Mouse (Mus musculus): ENCODE results near the gene Zfp385a.

Zfp385a gene

DNA sequence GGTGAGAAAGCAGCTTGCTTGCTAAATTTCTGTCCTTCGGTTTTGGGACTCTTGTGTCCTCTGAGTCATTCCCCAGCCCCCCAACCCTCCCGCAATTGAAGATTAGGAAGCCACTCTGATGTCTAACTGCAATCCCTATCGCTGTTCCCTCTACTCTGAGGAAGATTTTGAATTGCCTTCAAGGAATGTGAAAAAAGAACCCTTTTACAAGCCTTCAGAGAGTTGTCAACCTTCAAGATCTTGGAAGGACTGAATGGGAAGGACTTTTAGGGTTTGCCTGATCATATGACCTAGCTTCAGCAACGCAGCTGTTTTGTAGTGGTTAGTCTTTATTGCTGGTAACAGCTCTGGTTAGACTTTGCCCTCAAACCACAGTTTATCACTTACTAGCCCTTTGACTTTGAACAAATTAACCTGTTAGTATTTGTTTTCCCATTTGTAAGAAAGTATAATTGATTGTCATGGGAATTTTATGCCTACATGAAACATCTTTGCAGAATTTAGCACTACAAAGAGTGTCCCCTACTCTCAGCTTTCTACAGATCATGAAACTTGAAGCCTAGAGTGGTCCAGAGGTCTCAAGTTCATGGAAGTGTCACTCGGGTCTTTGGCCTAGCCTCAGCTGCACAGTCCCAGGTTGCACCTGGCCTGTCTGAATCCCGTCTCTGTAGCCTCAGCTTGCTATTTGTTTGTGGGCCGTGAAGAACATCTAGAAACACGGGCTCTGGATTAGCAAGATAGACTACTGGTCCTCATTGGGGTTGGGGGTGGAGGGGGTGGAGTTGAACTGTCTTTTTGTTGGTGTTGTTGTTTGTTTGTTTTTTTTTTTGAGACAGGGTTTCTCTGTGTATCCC is 33.9 kb downstream of the Zfp385a start:
- DNase-seq: no peak

GRCm38 (mm10) chr15:103305070-103305678 is 34.7 kb downstream of the Zfp385a start:
- peak; percentile 99 for DNase-seq

GRCm38 (mm10) chr15:103304616-103304969 is 35.3 kb downstream of the Zfp385a start:
- peak in 1 of 2 experiments; percentile 45 for DNase-seq

DNA sequence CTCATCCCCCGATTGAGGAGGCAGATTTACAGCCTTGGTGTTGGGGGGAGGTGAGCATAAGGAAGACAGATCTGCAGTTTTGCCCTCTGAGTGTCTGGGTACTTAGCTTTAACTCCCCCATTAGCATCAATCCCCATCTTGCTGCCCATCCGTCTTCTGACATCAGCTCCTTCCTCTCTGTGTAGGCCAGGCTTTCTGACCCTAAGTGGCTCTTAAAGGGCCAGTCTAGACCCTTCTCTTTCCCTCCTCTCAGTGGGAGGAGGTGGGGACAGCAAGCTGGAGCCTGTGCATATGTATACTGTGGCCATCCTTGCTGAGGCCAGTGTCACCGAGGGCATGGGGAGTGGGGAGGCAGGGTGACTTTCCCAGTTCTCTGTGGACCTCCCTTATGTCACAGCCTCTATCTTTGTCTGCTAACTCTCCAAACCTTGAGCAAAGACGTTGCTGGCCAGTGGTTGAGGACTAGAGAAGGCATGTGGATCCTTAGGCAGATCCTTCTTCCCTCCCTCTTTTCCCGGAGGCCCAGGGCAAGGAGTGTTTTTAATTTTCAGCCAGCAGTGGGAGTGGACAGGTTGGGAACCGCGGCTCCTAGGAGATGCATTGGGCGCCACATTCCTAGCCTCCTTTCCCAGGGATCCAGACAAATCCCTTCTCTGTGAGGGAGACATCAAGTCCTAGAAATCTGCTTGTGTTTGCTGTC is 35.8 kb downstream of the Zfp385a start:
- no peak for DNase-seq

- DNase-seq: no peak
Observed at GRCm38 (mm10) chr15:103302341-103303021, 37.4 kb downstream of the Zfp385a start.

- DNase-seq: no peak
Observed at GRCm38 (mm10) chr15:103301547-103302340, 38.1 kb downstream of the Zfp385a start.

DNA sequence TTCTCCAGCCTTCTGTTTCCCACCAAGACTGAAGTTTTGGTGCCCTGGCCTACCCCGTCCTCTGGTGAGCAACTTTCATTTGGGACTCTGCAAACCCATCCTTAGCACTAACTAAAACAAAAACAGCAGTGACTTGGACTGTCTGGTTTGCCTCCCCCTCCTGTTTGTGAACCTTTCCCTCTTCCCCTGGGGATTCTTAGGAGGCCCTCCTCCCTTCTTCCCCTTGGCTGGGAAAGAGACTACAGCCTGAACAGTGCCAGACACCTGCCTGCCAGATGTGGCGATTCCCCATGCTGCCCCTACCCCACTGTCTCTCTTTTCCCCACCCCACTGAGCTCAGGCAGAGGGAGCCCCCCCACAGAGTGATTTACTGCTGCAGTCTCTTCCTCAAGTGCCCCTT is 38.8 kb downstream of the Zfp385a start:
- DNase-seq: peak in 1 of 2 experiments; percentile 42

DNA sequence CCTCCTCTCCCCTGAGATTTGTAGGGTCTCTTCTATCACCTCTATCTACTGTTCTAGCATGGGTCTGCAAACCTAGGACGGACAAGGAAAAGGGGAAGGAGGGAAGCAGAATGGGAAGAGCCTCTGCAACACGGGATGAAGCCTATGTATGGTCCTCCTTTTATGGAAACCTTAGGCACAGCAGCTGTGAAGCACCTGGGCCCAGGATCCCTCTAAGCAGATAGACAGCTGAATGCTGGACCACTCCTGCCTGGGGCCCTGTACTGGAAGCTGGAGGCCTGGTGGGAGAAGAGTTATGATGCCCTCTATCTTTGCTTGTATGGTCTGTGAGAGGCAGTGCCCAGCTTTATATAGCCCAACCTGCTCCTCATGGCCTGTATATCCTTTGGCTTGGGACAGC is 39.3 kb downstream of the Zfp385a start:
- peak; percentile 37 to 50 for DNase-seq

GRCm38 (mm10) chr15:103300067-103300471 is 39.8 kb downstream of the Zfp385a start:
- peak; percentile 82 to 86 for DNase-seq

DNA sequence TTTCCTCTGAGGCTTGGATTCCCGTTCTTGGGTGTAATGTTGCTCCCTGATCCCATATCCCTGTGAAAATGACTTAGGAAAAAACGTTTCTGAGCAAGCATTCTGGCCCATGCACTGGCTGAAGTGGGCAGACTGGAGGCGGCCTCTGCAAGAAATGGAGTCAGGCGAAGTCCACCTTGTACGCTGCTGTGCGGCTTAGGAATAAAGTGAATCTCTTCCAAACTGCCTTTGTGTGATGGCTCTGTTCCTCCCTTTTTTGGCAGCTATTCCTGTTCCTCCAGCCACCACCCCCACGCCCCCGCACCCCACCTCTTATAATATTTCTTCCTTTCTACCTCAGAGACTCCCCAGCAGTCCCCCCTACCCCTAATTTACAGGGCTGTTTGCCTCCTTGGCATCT is 40.2 kb downstream of the Zfp385a start:
- DNase-seq: no peak

- DNase-seq: peak in 1 of 2 experiments; percentile 36
Observed at GRCm38 (mm10) chr15:103298861-103299616, 40.9 kb downstream of the Zfp385a start.

- DNase-seq: no peak
Observed at GRCm38 (mm10) chr15:103298026-103298425, 41.9 kb downstream of the Zfp385a start.

GRCm38 (mm10) chr15:103297313-103297712 is 42.6 kb downstream of the Zfp385a start:
- no peak for DNase-seq

DNA sequence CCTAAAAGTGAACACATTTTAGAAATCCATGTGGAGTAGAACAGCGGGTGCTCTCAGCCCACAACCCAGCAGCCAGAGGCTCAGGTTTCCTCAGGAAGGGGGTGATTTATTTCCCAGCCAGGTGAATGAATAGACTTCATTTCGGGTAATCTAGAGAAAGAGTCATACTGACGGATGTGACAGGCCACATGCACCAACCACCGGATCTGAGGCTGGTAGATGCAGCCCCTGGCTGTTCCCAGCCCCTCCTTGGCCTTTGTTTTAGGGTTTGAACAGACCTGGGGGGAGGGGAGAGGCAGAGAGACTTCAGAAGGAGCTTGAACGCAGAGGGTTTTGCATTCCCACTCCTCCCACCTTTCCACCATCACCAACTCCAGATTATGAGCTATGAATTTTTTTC is 44.0 kb downstream of the Zfp385a start:
- no peak for DNase-seq

DNA sequence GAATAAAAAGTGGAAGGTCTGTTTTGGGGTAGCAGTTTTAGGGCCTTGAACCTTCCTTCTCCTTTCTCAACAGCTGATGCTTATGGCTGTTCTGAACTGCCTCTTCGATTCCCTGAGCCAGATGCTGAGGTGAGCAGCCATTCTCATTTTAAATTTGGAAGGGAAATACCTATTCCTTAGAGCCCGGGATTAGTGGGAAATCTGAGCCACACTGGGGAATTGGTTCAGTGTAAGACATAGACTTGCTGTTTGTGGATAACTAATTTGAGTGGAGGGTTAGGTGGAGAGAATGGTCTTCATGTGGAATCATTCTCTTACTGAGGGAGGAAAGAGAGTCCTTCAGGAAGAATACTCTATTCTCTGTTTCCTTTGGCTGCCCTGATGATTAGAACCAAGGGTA is 45.2 kb downstream of the Zfp385a start:
- DNase-seq: no peak

- no peak for DNase-seq
Observed at GRCm38 (mm10) chr15:103293375-103293774, 46.5 kb downstream of the Zfp385a start.

- DNase-seq: no peak
Observed at GRCm38 (mm10) chr15:103292673-103293345, 47.1 kb downstream of the Zfp385a start.

DNA sequence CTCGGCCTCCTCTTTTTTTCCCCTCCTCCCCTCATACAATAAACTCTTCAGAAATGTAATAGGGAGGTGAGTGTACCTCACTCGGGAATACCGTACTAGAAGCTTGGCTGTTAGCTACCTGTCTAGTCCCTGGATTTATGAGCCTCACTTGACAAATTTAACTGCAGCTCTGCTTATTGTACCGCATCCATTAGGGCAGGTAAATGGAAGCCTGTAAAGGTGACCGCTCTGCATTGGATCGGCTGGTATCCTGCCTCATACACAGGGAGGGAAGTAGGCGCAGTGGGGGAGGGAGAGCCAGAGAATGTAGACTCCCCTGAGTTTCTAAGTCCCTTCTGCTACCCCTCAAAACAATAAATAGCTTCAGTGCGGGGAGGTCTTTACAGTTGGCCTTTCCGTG is 49.0 kb downstream of the Zfp385a start:
- DNase-seq: no peak

DNA sequence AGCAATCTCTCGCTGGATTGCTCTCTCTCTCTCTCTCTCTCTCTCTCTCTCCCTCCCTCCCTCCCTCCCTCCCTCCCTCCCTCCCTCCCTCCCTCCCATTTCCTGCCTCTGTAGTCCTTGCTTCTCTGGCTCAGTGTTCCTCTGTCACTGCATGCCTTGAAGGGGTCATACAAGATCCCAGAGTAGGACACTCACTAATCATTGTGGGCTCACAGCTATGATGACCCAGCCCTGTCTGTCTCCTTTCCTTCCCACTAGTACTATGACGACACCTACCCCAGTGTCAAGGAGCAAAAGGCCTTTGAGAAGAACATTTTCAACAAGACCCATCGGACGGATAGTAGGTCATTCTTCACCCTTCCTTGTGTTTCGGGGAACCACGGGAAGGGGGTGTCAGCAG is 49.5 kb downstream of the Zfp385a start:
- no peak for DNase-seq

- DNase-seq: no peak
Observed at GRCm38 (mm10) chr15:103289600-103289999, 50.3 kb downstream of the Zfp385a start.
